Mouse (Mus musculus) frontal cortex, adult (tissue): Measurements from ENCODE around the gene Col4a3.

ENCODE experiments used
- ATAC-seq: cut with Nextera tagmentation; 2 replicates; pipeline ENCODE4 v1.9.2; 2017; ENCODE audit warnings: mild to moderate bottlenecking, moderate library complexity, mixed read lengths; ENCODE audit not compliant: low TSS enrichment

The Col4a3 gene

DNA sequence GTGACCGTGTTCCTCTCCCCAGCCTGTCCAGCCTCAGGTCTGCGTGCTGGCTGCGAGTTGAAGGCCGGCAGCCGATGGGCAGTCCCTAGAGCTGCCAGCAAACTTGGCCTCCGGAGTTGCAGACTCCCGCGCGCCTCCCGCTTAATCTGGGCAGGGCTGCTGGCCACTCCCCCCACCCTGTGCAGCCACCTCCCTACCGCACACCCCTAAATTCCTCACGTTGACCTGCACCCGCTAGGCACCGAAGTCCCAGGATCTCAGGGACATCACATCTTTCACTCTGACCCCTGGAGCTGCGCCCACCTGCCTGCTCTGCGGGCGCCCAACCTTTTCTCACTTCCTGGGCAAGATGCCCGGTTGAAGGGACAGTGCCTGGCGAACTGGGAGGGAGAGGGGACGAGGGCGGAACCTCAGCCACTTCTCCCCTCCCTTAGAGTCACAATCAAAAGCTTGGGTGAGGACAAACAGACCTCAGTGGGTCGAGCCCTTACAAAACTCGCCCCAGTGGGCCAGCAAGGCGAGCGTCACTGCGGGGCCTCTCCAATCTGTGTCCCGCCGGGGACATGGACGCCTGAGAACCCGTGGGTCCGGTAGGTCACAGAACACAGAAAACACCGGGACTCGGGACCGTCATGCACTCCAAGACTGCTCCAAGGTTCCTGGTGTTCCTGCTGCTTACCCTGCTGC, at the start of gene Col4a3, which contains the start of gene Col4a4:
Col4a3 (plus strand) TSS at position 209 of the 687 bp plus-strand sequence.
Col4a4 (minus strand) TSS at position 137 of the 687 bp plus-strand sequence.
- peak; percentile 31; the same call in 1 of the 2 replicates for ATAC-seq

DNA sequence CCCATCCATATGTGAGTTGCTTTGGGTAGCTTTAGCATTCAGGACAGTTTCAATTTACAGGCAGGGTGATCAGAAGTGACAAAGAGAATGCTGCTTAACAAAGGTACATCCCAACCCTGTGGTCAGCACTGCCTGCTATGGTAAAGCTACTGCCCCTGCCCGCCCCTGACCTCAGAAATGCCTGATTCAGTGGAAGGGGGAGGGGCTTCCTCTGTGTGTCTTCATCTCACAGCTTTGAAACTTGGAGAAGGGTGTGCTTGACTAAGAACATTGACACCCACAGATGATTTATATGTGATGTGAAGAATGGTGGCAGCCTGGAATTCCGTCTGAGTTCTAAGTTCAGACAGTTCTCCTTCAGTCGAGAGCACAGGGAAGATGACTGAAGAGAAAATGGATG, 48.9 kb upstream of the Col4a3 start:
- no peak for ATAC-seq

DNA sequence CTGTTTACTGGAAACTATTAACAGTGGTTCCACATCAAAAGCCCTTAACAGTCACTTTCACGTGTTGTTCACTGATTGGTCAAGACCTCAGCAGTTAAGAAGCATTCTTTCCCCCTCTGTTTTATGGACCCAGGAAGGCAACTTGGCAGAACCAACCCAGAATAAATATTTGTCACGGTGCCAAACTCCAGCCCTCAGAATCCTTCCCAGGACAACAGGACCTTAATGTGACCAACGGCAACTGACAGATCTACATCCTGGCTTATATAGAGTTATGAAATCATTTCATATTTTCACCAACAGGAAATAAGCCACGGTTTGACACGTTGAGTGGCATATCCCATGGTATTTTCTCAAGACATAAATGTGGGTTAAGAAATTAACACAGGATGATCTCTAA, 46.7 kb upstream of the Col4a3 start:
- no peak for ATAC-seq

DNA sequence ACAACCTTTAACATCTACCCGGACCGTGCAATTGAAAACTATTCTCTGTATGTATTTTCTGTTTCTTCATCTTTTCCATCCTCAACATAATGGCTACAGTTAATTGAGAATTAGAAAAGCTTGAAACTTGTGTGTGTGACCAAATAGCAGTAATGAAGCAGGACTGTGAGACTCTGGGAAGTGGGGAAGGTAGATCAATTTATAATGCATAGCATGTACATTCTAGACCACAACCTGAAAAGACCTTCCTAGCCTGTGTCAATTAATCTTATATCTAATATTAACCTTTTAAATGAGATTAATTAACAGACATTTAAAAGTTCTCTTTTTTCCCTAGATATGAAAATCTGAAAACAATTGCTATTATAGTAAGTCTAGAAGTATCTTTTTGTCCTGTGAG, 42.8 kb upstream of the Col4a3 start:
- ATAC-seq: no peak

DNA sequence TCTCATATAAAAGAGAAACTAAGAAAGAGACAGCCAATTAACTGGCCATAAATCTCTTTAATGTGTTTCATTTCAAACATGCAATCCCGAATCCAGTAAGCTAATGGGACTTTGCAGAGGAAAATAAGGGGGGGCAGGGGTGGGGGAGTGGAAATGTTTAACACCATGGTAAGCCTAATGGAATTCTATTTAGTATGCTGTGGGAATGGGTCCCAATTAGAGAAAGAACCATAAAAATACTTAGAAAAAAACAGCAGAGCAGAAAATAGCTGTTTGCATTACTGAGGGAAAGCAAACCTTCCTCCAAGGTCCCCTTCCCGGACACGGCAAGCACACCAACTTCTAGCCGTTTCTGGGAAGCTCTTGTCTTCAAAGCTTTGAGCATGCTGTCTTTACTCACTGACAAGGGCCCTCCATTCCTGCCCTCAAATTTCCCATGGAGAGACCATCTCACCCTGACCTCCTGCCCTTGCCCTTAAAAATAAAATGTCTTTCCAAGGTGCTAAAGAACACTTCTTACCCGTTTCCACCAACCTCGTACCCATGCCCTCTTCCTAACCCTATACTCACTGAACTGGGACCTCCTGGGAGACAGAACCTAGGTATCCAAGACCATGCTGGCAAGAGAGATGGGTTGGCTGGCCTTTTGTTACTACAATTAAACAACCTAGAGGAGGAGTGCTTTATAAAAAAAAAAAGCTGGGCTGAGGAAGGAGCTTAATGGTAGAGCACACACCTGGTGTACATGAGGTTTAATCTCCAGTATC, 42.1 kb upstream of the Col4a3 start:
- ATAC-seq: no peak

DNA sequence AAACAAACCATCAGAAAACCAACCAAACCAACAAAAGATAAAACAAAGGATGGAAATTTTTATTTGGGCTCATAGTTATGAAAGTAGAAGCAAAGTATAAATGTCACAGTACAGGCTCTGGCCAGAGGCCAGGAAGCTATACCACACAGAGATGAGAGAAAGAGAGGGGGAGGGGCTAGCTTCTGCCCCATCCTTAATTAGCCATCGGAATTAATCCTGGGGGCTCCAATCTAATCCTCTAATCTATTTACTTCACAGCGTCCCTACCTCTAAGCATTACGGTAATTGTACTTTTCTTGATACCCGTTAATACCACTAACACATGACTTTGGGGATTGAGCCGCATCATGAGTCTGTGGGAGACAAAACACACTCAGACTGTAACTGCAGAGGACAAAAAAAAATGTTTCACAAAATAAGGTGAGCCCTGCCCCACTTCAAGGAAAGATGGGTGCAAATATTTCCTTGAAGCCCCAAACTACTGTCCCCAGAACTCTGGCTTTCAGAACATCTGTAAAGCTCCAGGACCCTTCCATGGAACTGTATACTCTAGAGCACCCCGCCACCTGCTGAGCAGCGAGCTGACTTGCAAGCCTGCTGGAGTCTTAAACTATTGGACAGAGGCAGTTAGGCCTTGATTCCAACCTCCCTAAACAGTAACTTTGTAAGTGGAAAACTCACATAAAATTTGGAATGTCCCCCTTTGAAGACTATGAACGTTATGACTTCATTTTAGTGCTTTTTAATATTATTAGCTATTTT, 41.3 kb upstream of the Col4a3 start:
- ATAC-seq: no peak

DNA sequence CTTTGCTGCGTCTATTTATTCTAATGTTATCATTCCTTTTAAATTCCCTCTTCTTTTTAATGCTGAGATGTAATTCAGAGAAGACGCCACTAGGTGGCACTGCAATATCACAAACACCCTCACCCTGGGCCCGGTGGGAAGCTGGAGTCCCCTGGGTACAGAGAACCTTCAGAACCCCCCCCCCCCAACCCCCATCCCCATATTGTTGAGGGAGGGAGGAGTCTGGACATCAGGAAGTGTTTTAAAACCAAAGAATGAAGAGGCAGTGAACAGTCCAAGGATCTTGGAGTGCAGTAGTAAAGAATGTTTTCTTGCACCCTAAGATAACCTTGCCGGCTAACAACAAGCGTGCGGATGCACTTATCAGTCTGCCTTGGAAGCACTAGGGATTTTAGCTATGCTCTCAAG, 32.3 kb upstream of the Col4a3 start:
- no peak for ATAC-seq

DNA sequence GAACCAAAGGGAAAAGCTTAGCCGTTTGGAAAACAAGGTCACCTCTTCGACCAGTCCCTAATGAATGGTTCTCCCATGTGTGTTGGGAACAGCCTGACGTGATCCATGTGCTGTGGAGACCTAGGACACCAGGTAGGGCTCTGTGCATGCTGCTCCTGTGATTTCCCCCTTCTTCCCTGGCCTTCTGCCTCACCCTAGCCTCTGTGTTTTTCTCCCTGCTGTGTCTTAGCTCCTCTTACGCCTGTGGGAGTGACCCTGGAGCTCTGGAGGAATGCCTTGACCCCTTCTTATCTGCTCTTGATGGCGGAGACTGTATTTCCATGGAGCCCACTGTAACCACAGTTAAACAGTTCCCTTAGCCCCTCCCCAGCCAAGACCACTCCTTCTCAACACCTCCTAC, 31.8 kb upstream of the Col4a3 start:
- no peak for ATAC-seq

DNA sequence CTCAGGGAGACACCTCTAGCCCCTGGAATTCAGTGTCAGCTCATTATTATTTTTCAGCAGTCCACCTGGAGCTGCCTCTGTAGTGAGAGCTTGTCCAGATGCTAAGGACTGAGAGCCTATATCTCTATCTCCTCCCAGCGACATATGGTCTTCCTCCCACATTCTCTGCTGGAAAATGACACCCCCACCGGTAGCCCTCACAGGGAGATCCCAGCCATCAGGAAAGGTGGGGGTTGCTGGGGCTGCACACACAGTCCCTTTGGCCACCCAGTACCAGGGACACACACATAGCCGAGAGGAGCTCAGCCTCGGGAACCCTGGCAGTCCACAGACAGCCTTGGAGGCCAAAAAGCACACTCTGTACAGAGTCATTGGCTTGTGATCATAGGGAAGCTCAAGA, 26.5 kb upstream of the Col4a3 start:
- ATAC-seq: peak; percentile 88

DNA sequence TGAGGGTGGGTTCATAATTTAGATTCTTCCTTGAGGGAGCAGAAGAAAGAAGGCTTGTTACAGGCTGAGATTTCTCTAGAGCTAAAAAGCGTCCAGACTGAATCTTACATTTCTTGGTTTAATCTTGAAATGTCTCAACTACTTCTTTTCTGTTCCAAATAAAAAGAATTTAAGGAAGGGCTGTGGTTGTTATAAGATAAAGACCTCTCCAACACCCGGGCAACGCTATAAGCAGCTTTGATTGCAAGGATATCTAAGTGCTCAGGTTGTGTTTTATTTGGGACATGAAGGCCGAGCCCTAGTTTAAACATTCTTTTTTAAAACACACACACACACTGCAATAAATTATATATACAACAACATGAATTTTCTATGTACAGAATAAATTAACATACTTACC, 17.3 kb upstream of the Col4a3 start:
- no peak for ATAC-seq

DNA sequence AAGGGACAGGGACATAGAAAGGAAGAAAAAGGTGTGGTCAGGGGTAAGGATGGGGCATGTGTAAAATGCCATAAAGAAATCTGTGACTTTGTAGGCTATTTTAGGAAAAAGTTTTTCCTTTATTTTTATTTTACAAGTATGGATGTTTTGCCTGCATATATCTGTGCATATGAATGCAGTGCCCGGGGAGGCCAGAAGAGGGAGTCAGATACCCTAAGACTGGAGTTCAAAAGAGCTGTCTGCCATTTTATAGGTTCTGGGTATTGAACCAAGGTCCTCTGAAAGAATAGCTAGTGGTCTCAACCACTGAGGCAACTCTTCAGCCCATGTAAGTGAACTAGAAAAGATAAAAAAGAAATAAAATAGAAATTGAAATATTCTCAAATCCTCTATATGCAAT, 15.0 kb upstream of the Col4a3 start:
- no peak for ATAC-seq

DNA sequence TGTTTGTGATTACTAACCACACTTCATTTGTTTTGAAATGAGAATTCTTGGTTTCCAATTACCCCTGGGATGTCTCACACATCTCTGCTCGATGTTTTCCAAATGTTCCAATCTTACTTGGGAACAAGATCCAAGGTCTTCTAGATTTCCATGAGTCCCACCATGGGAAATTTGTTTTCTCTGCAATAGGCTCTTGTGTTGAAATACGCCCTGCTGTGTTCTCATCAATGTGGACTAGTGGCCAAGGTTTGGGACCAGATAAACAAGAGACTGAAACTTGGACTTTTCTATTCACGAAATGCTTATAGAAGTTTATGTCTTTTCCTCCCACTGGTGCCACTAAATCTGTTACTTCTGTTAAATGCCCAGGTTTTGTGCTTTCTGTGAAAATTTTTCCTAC, 11.0 kb upstream of the Col4a3 start:
- ATAC-seq: no peak

DNA sequence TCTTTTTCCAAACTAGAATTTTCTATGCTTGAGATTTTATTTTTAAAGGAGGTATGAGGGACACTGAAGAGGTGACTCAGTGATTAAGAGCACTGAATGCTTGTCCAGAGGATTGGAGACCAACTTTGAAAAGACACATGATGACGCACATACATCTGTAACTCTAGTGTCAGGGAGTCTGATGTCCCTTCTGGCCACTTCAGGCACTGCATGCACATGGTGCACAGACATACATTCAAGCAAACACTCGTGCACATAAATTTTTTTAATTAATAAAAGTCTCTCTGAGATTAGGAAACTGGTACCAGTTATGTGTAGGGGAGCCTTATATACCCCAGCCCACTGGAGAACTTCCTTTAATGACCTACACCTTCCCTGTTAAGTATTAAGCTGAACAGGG, 10.5 kb upstream of the Col4a3 start:
- ATAC-seq: no peak

DNA sequence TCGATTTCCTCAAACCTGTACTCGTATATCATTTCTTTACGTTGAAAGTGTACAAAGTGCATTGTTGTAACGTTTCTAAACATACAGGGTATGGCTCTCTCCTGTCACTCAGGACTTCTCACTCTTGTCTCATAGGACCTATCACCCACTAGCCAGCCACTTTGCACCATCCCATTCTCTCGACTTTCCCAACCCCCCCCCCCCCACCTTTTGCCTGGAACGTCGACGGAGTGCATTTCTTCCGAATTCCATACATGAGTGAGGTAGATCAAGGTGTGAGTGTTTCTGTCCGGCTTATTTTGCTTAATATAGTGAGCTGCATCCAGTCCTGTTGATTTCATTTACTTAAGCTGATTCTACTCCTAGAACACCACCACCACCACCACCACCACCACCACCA, 9.4 kb upstream of the Col4a3 start:
- no peak for ATAC-seq

DNA sequence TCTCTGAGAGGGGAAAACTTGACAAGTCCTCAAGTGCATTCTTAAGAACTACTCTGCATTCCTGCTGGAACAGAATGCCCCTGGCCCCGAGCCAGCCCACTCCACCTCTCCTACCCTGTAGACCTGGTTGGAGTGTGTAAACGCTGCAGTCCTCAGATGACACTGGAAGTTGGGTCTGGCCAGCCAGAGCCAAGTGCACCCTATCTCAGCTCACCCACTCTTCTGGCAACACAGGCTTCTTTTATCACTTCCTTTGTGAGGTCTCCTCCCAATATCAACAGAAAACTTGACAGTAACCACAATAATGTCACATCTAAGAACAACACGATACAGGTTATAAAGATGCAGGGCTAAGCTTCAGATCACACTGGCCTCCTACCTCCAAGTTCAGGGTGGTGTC, 8.8 kb upstream of the Col4a3 start:
- no peak for ATAC-seq

DNA sequence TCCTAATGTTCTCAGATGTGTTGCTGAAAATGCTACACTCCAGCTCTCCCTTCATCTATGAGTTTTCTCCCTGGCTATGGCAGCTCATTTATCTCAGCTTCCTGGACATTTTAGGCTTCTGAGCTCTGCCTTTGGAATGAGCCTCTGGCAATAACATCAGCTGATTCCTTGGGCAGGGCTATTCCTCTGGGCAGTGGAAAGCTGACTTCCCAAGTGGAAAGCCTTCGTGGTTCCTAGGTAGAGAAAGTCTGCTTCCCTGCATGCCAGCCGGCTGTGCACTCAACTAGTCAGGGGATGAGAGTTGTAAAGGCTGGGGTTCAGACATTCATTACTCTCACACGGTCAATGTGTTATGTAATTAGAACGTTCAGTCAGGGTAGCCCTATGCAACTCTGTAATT, 8.4 kb upstream of the Col4a3 start:
- ATAC-seq: no peak

DNA sequence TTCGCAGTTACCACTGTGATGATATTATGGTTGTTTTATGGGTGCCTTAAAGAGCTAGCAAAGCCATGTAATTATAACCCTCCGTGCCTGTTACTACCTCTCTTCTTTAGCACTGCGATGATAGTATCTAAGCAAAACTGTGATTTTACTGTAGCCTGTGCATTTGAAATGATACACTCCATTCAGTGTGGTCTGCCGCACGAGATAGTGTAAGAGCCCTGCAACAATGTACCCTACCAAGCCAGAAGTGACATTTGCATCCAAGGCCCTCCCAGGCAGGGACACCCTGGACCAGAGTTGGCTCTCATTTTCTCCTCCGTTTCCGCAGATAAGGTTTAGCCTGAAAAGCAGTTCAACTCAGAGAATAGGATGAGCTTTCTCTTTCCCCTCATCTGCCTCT, 740 bp upstream of the Col4a3 start:
- ATAC-seq: no peak

DNA sequence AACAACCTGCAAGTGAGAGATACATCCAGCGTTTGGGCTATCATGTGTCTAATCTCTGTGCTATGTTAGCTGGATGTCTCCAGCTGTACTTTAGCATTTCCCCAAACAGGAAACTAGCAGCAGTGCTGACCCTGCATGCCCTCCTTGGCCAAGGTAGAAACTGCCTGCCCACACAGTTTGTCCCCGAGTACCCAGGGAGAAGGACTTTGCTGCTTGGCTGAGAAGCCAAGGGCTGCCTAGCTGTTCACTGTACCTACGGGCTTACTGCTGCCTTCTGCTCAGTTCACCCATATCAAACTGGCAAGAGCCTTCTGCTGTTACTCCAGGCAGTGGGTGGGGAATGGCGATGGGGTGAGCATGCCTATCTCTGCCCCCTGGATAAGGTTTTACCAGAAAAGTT, 3.5 kb downstream of the Col4a3 start:
- no peak for ATAC-seq

DNA sequence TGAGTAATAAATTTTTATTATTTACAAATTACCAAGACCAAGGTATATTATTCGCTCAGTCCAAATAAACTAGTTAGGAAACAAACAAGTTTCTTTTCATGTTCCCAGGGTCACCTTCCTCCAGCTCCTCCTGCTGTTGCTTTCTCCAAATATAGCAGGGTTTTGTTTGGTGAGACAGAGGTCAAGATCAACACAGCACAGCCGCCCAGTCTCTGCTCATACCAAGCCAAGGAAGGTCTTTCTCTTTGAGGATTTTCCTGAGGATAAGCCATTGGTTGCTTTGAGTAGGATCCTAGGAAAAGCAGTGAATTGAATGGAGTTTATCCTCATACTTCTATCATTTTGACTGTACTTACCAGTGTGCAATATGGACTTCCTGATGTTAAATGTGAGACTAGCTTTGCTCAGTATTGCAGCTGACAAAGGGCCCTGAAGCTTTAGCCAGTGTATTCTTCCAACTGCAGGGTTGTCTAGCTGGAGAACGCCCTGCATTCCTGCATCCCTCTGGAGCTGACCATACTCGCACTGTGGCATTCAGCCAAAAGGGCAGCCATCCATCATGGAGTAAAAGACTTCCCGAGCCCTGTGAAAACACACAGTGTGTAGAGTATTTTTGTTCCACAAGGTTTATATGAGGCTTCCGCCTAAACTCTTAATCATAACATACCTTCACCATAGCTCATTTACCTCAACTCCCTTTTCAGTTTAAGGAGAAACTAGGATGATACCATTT, 10.3 kb downstream of the Col4a3 start:
- no peak for ATAC-seq

DNA sequence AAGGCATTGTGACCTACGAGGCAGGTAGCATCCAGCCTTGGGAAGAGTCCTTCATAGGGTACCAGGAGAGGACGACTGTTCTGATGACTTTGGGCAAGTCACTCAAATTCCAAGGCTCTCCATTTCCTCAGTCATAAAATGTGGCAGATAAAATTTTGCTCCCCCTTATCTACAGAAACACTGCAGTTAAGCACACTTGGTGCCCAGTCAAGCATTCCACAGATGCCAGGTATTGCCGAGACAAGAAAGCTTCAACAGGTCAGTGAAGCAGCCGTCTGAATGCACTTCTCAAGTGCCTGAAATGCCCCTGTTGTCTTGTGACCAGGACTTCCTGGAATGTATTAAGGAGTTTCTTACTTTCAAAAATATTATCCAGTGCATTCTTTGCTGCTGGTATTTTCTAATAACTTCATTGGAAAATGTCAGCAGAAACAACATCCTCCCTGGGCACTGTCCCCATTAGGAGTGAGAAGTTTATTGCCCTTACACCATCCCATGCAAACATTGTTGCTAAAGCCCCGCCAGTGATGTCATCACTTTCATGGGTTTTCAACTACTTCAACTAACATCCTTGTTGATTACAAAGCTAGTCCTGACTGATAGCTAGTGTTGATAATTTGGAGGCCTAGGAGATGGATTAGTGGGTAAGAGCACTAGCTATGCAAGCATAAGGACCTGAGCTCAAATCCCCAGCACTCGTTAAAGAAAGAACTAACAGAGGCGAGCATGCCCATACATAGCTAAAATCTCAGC, 16.7 kb downstream of the Col4a3 start:
- no peak for ATAC-seq

DNA sequence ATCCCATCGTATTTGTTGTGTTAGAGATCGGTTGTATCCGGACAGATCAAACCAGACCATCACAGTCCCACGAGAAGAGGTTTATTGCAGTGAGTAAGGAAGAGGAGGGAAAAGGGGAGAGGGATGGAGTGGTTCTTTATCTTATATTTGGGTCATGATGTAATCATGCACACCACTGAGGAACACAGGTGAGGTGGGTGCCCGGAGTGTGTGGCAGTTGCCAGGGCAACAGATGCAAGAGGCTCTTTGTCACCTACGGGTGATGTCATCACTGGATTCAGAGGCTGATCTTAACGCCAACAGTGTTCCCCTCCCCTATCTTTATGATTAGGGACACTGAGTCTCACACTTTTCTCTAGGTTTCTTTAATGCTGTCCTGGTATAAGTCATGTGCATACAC, 18.6 kb downstream of the Col4a3 start:
- ATAC-seq: no peak
